Mouse (Mus musculus) regulatory T cell (primary cell): Measurements from ENCODE around the gene Atg16l2.

Source experiments
- in situ Hi-C: fragments of 300-600 bp; cut with MboI, MseI; formaldehyde crosslinking; loops from one replicate; pipeline ENCODE4 v1.15.1; 2025; ENCODE audit warnings: high pct_unique_total_duplicates

Atg16l2 gene

DNA sequence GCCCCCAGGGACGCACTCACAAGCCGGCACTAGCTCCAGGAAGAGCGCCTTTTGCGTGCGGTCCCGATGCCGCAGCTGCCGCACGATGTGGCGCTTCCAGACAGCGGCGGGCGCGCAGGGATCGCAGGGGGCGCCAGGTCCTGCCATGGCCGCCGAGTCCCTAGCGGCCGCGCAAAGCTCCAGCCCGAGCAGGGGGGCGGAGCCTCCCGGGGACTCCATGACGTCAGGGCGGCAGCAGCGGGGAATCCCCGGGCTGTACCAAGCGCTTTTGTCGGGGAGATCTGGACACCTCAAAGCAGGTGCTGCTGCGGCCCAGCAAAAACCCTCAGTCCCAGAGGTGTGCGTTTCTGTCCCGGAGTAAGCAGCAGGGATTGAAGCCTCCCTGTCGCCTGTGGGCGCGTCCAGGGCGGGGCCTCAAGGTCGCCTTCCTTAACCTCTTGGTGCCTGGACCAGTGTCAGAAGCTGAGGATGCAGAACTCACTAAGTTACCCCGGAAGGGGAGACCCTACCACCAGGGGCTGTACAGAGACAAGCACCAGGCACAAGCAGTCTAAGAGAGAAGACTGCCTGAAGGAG lies at the start of gene Atg16l2:
Gene Atg16l2 (minus strand): TSS at position 371 of the 576 bp plus-strand sequence.
- in situ Hi-C loops: no loop called here

DNA sequence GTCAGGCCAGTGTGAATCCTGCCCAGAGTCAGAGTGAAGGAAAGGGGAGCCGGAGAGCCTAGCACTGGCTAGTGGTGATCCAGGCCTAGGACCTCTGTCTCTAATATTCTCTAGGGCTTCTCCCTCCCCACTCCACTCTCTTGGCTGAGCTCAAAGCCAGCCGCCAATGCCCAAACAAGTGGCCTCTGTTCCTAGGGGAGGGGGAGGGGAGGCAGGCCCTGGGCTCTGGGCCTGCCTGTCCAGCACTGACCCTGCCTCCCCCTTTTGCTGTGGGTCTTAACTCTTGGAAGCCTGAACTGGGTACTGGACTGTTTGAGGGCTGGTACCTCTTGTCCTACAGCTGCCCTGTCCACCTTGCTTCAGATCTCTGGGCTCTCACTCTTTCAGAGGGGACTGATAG lies 47.8 kb upstream of the Atg16l2 start:
- in situ Hi-C loops: no loop called here

DNA sequence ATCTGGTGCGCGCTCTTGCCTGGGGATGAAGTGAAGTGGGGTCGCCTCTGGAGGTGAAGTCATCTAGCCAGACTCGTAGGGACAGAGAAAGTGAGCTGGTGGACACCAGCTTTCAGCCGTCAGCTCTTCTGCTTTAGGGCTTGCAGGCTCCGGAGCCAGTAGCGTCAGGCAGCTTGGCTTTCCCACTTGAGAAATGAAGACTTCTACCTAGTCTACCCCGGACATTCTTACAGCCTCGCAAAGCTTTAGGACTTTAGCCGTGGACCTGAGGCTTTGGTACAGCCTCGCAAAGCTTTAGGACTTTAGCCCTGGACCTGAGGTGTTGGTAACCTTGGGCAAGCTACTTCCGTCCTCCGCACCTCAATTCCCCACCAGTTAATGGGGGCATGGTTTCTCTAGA lies 46.3 kb upstream of the Atg16l2 start:
- in situ Hi-C loops: no loop called here

DNA sequence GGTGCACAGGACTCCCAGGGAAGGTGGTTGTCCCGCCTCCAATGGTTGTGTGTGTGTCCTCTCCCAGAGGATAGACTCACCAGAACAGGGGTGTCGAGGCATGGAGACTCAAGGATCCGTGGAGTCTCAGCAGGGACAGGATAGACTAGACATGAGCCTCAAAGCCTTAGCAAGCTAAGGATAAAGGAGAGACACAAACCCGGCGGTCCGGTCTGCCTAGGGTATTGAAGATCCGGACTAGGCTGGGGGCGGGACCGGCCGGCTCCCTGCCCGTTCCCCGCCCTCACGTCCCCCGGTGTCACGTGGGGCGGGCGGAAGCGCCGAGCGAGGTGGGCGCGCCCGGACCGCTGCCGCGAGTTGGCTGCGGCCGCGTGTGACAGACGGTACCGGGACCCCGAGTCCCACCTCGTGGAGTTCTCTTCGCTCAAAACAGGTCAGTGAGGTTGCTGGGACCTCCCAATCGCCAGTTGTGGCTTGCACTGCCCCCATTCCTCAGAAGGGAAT lies 45.8 kb upstream of the Atg16l2 start, which contains the start of gene Arap1:
Gene Arap1 (plus strand): TSS at position 301 of the 504 bp plus-strand sequence.
- in situ Hi-C loops: no loop called here

DNA sequence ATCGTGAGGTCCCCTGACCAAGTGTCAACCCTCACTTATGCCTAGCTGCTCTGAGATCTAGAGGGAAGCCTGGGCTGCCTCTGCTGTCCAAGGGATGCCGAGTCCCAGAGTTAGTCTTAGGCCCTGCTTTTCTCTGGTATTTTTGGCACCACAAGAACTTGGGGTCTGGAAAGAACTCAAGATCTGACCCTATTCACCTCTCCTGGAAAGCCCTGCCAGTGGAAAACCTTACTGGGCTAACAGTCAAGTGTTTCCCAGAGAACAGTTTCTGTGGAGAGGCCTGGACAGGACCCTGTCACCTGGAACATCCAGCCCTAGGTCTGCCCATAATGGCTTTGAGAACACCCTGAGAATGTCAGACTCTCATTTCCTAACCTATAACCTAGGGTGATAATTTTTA lies 44.9 kb upstream of the Atg16l2 start:
- in situ Hi-C loops: no loop called here

DNA sequence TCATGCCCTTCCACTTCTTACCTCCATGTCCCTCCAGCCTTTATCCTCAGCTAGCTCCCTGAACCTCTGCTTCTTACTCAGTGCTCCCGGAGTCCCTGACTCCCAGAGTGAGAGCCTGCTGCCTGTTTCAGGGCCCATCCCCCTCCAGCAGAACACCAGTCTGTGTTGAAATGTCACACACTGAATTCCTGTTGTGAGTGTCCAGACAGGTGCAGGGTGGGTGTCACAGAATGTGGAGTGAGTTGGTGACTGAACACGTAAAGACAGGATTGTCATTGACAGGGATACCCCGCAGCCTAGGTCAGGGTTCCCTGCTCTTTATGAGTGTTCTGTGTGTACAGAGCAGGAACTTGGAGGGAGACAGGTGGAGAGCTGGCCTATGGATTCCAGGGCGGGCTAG lies 42.8 kb upstream of the Atg16l2 start:
- in situ Hi-C loops: no loop called here

DNA sequence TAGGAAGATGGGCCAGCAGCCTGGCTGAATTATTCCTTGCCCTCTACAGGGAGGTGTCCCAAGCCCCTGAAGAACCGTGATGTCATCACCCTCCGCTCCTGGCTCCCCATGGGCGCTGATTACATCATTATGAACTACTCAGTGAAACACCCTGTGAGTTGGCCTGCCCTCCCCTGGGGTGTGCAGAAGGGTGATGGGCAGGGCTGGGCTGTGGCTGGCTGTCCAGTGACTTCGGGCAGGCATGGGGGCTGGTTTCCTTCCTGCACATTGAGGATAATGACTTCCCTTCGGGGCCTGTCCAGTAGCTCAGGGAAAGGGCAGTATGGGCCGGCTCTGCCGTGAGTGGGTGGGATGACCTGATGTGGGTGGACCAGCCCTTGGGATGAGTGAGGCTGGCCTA lies 41.1 kb upstream of the Atg16l2 start:
- in situ Hi-C loops: no loop called here

DNA sequence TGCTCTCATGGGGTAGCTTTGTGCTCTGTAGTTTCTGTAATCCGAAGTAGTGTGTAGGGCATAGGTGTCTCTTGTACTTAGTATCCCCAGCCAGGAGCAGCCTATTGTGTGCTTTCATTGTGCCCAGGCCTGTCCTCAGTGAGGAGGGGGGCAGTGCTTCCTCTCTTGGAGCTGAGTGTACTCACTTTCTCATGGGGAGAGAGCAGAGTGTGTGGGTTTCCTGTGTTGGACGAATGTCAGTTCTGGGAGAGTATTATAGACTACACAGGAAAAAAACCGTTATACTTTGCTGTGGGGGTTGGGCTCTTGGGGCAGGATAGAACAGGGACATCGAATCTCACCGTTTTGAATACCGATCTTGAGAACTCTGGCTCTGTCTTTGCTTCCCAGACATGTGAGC lies 39.4 kb upstream of the Atg16l2 start:
- in situ Hi-C loops: no loop called here

DNA sequence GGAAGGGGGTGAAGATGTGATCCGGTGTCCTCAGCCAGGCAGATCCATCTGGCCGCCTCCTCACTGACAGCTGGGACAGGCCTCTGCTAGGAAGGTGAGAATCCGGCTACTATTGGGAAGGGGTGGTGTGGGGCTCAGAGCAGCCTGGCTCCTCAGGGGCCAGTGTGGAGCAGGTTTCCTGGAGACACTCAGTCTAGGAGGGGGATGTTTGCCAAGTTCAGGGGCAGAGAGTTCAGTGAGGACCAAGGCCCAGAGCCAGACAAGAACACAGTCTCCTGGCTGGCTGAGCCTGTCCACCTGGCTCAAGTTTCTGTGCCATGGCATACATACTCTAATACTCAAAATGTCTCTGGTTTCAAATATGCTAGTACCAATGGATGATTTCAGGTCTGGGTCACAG lies 35.4 kb upstream of the Atg16l2 start:
- in situ Hi-C loops: no loop called here

DNA sequence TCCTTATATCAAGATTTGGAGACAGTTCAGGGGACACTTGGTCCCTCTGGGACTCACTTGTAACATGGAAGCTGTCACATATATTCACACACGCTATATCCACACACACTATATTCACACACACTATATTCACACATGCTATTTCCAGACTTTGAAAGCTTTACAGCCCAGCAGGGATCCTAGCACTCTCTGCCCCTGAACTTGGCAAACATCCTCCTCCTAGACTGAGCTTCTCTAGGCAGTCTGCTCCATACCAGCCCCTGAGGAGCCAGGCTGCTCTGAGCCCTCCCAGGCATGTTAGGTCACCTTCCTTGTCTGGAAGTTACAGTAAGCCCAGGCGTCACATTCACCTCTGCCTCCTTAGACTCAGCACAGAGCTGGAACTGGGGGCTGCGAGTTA lies 34.6 kb upstream of the Atg16l2 start:
- in situ Hi-C loops: no loop called here

DNA sequence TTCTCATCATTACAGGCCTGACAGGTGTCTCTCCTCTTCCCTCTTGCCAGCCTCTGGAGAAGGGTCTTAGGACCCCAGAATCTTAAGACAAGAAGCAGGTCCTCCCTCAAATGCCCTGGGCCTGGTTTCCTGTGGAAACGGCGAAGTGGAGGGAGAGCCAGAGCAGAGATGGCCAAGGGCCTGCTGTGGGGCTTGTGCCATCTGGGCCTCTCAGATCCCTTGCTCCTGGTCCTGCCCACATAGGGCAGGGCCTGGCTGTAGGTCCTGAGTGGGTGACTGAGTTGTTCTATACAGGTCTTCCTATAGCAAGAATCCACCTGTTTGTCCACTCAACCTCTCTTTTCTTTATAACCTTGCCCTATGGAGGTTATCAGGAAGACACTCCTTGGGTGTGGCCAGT lies 33.2 kb upstream of the Atg16l2 start:
- in situ Hi-C loops: no loop called here

DNA sequence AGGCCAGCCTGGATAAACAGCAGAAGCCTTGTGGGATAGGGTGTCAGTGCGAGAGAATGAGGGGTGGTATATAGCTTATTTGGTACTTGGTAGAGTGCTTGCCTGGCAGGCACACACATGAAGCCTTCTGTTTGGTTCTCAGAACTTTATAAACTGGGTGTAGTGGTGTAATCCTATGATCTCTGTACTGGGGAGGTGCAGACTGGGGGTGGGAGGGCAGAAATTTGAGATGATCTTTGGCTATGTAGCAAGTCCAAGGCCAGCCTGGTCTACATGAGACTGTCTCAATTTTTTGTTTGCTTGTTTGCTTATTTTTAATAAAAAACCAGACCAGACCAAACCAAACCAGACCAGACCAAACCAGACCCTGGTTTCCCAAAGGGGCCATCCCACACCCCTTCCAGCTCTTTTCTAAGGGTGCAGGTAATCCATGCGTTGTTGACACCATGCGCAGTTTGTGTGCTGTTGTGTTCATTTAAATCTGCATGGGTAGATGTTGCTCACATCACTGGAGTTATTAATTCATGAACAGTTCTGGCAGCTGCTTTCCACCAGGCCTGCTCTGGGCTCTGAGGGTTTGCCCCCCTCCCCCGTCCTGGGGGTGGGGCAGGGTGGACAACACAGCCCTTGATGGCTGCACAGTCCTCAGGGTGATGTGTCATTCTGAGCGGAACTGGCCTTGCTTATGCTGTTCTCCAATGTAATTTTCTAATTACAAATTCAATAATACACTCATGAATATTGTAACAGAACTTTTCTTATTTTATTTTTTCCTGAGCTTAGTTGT lies 30.2 kb upstream of the Atg16l2 start:
- in situ Hi-C loops: no loop called here

DNA sequence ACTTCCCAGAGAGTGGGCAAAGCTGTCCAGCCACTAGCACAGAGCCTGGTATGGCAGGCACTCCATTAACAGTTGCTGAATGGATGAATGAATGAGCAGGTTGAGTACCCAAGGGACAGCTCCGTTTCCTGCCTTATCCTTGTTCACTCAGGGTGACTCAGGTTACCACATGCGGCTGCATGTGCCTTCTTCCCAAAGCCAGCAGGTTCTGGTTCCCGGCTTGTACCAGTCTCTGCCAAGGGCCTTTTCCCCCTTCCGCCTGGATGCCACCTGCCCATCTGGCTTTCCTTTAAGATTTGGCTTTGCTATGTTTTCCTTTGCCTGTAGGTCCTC lies 28.8 kb upstream of the Atg16l2 start:
- in situ Hi-C loops: no loop called here

DNA sequence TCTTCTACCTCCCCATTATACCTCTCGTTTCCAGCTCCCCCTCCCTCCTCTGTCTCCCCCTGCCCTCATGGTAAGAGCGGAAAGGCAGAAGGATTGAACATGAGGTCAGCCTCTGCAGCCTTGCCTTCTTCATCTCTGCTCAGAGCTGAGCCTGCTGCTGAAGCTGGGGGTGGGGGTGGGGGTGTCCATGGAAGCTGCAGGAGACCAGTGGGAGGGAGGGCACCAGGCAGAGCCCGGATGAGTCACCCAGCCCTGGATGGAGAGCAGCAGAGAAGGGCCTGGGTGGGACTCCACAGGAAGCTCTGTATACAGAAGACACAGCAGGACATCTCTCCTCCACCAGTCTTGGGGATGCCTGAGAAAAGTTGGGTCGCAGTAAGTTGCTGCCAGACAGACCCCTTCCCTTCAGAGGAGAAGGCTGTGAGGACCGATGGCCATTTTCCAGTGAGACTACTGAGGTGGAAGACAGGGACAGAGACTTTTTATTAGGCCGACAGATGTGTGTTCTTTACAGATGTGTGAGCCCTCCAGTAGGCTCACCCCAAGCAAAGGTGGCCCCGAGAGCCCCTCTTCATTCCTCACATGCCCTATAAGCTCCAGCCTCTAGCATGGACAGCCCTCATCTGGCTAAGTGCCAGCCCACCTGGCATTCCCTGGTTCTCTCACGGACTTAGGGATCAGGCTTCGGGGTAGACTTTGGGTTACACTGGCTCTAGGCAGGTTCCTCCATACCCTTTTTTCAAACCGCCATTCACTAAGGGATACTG lies 28.2 kb upstream of the Atg16l2 start:
- in situ Hi-C loops: no loop called here

DNA sequence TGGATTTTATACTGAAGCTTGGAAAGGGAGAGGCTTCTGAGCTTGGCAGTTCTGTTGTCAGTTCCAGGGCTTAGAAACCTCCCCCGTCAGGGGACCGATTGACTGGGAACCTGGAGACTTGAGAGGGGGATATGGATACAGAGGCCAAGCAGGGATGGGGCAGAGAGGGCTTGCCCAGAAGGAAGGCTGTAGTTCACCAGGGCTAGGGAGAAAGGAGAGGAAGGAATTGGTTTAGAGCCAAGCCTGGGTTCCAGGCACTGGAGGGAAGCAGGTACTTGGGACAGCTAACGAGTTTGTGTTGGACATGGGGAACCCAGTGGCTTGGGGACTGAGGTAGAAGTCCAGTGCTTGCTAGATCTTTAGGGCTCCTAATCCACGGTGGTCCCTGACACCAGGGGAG lies 27.6 kb upstream of the Atg16l2 start:
- in situ Hi-C loops: no loop called here

DNA sequence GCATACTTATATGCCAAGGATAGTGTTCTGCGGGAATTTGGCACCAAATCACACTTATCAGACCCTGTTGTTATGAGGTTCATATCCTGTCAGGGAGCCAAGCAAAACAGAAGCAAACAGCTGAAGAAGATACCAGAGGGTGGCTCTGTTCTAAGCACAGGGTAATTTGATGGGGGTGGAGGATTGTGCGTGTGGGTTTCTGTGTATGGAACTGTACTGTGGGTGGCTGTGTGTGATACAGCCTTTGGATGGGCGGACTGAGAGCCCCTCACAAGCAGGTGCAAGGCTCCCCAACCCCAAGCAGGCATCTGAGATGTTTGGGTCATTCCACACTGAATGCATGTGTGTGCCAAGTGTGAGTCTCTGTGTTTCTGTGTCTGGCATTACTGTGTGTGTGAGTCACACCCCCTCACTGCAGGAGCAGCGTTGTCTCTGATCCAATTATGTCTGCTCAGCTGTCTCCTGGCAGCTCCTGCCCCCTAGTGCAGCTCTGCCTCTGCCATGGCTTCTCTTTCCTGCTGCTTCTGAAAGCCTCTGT lies 26.6 kb upstream of the Atg16l2 start:
- in situ Hi-C loops: no loop called here

DNA sequence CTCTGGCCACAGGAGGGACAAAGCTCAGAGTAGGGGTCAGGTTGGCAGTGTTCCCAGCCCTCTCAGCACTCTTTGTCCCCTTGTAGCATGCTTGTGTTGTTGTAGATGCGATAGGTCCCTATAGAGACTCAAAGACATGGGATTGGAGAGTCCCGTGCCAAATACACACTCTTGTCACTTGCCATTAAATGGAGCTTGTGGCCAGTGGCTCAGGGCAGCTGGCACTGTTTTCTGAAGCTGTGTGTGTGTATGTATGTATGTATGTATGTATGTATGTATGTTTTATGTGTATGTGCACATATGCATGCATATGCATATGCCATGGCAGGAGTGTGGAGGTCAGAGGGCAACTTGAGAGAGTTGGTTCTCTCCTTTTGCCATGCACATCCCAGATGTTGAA lies 25.7 kb upstream of the Atg16l2 start:
- in situ Hi-C loops: no loop called here

DNA sequence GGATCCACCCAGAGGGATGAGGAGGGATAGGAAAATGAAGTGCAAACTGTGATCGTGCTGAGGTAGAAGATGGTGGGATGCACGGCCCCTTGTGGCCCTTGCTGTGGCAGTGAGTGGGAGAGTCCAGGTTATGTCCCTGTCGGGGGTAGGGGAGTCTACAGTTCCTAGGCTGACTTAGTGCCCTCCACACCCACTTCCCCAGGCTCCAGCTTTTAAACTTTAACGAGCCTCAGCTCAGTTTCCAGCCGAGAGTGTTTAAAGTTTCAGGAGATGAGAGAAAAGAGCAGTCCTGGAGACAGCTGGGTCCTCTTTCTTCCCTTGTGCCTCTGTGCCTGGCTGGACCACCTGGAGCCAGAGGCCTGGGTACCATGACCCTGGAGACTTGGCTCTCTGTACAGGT lies 25.2 kb upstream of the Atg16l2 start:
- in situ Hi-C loops: no loop called here

DNA sequence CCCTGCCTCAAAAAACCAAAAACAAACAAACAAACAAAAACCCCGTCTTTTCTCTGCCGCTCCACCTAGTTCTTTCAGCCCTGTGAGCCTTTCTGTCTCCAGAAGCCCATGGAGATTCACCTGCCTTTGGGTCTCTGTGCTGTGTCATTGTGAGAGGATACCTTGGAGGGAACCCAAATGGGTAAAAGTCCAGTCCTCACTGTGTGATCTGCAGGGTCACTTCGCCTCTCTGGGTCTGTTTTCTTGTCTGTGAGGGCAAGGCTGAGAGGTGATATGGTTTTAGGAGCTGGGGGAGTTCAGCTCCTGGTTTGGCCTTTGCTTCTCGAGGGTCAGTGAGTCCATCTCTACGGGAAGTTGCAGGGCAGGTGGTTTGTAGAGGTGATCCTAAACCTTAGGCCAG lies 24.0 kb upstream of the Atg16l2 start:
- in situ Hi-C loops: no loop called here

DNA sequence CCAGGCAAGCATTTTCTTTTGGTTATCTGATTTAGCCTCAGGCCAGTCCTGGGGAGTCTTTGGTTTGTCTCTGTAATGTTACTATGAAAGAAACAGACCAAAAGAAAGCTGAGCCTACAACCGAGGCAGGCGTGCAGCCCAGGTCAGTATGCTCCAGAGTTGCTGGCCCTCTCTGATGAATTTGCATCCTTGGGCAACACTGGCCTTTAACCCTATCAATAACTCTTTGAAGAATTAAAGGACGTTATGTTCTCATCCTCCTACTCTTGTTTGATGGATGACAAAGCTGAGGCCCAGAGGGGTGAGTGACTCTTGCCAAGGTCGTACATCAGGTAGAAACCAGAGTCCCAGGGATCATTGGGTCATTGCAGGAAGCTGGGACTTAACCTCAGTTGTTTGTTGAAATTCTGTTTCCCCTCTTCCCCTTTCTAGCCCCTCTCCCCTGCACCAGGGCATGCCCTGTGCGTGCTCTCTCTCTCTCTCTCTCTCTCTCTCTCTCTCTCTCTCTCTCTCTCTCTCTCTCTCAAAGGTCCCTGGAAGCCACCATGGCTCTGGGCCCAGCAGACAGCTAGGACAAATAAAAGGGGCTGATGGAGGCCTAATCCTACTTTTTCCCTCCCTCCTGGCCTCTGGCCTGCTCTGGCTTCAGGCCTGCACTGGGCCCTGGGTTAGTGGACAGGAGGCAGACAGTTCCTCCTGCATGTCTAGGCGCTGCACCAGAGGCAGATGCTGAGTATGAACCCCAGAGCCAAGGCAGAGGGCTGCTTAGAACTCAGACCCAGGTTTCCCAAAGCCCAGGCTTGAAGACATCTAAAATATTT lies 22.3 kb upstream of the Atg16l2 start:
- in situ Hi-C loops: no loop called here

DNA sequence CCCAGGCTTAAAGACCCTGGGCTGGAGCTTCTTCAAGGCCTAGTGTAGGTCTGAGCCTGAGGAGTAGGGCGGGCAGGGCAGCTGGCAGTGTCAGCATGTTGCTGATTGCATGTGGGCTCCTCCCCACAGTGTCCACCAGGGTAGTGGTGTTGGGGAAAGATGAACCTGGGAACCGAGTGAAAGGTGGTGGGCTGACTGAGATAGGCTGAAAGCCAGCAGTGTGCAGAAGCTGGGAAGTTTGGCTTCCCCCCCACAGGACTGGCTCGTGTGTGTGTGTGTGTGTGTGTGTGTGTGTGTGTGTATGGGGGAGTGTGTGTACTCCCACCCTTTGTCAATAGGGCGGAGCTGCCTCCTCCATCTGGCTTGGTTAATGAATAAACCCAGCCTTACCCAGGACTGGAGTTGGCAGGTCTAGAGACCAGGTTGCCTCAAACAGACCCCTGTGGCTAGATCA lies 21.1 kb upstream of the Atg16l2 start:
- in situ Hi-C loops: no loop called here
